Comparison of ENCODE assay signal across 8 mouse cellular contexts in genomic region chr11:80384461-80384860, GRCm38 (mm10). TPM values are rescaled to one million over a fixed set of nuclear protein-coding genes. Genes with fewer than 3 reads are reported as not detected.
A peak's percentile ranks its signal among the peaks of the same experiment; 100 is the strongest.
DNase-seq lines count a peak whose midpoint lies in the region; ATAC-seq and TF ChIP-seq lines count a peak whose summit lies in the region.

No protein-coding gene starts in this region.

- intact Hi-C loops in heart, postnatal 36 days (cut with DNase I) = loop anchor here (5.0 kb wide), 1 partner anchor 177 kb away; the partner anchor contains the start of gene Rhot1

- no peak for ATAC-seq in heart, embryonic 15.5 days (replicated peaks; ENCODE audit: insufficient number of reproducible peaks, insufficient read depth, low FRiP score, low read depth)
- no peak for ATAC-seq in liver, embryonic 16.5 days (ENCODE audit: low read depth)

- peaks cover 21% of the 10 kb centered on the region for H3K36me3 ChIP-seq in ES-E14 (ENCODE audit: control insufficient read depth, insufficient read depth, low read length, poor library complexity, severe bottlenecking)
- peaks cover 30% of the 10 kb centered on the region for H3K36me3 ChIP-seq in heart, embryonic 15.5 days
- peaks cover 21% of the 10 kb centered on the region for H3K36me3 ChIP-seq in liver, embryonic 16.5 days (ENCODE audit: control insufficient read depth, insufficient read depth)

- H3K9me3 ChIP-seq in ES-E14 (ENCODE audit: control insufficient read depth, insufficient read depth, low read depth, low read length) = no peaks in the 10 kb centered on the region
- no peaks in the 10 kb centered on the region for H3K9me3 ChIP-seq in heart, embryonic 15.5 days (replicated peaks)
- no peaks in the 10 kb centered on the region for H3K9me3 ChIP-seq in liver, embryonic 16.5 days (replicated peaks; ENCODE audit: control insufficient read depth, low read length)

- in situ Hi-C loops in ES-E14 (cut with MboI; ENCODE audit: low sequenced_read_pairs in 2 of 2, unreplicated experiment in 2 of 2) = no loop called here

- H3K4me3 ChIP-seq in ES-E14 (ENCODE audit: insufficient read depth in 1 of 2, low read depth in 1 of 2, low read length in 2 of 2, poor library complexity in 1 of 2, severe bottlenecking in 1 of 2) = peak overlapping the region; percentile 87 to 99
- peak overlapping the region; percentile 60 for H3K4me3 ChIP-seq in heart, embryonic 15.5 days
- H3K4me3 ChIP-seq in liver, embryonic 16.5 days (ENCODE audit: low read depth, low read length) = peak overlapping the region; percentile 75

- 0 out of 4 replicates have a peak, but pooled peaks cover 0 to 3% of the 10 kb centered on the region in 2 experiments for H3K4me1 ChIP-seq in ES-E14 (ENCODE audit: control insufficient read depth in 2 of 2, insufficient read depth in 2 of 2, low read length in 2 of 2, poor library complexity in 1 of 2)
- H3K4me1 ChIP-seq in heart, embryonic 15.5 days (replicated peaks) = peaks cover 28% of the 10 kb centered on the region
- peaks cover 22% of the 10 kb centered on the region for H3K4me1 ChIP-seq in liver, embryonic 16.5 days (ENCODE audit: control insufficient read depth, low read depth, low read length)

- H3K27me3 ChIP-seq in heart, embryonic 15.5 days = no peaks in the 10 kb centered on the region
- no peaks in the 10 kb centered on the region for H3K27me3 ChIP-seq in liver, embryonic 16.5 days (ENCODE audit: control insufficient read depth, insufficient read depth, low read depth, low read length)

- peak; percentile 87 for DNase-seq in heart, adult 11 months
- DNase-seq in heart, postnatal 36 days = no peak
- no peak for DNase-seq in ES-E14 (ENCODE audit: low read depth, low spot score)
- DNase-seq in layer of hippocampus, adult 8-10 months (ENCODE audit: low spot score in 2 of 2) = no peak
- no peak for DNase-seq in gastrocnemius, postnatal 25 days
- DNase-seq in cerebellum, adult 18-20 months = no peak

- H3K9ac ChIP-seq in ES-E14 (ENCODE audit: insufficient read depth, low read depth, low read length, poor library complexity, severe bottlenecking) = peak overlapping the region; percentile 71
- H3K9ac ChIP-seq in heart, embryonic 15.5 days = peak overlapping the region; percentile 55
- peak overlapping the region; percentile 77 for H3K9ac ChIP-seq in liver, embryonic 16.5 days (ENCODE audit: low read depth, low read length)

- no peak overlapping the region for H3K27ac ChIP-seq in ES-E14 (ENCODE audit: insufficient read depth, low read depth, low read length, poor library complexity, severe bottlenecking)
- H3K27ac ChIP-seq in heart, embryonic 15.5 days = no peak overlapping the region
- H3K27ac ChIP-seq in liver, embryonic 16.5 days (ENCODE audit: low read length) = peak overlapping the region; percentile 50

- peak overlapping the region; percentile 75 for H3K4me2 ChIP-seq in heart, embryonic 15.5 days
- H3K4me2 ChIP-seq in liver, embryonic 16.5 days (ENCODE audit: low read depth, low read length) = peak overlapping the region; percentile 79

TF ChIP-seq in ES-E14, 5 proteins besides CTCF, POLR2A, EP300 and RAD21:
- TF ChIP-seq HCFC1 (IDR thresholded peaks at IDR 0.05; ENCODE audit: borderline replicate concordance, insufficient read depth, low read length) (no peak), MAFK (IDR thresholded peaks at IDR 0.05; ENCODE audit: insufficient read depth, low read depth, low read length) (no peak), CHD2 (IDR thresholded peaks at IDR 0.05; ENCODE audit: low read depth, low read length) (no peak), ZNF384 (IDR thresholded peaks at IDR 0.05; ENCODE audit: low read depth, low read length) (no peak), ZC3H11A (IDR thresholded peaks at IDR 0.05; ENCODE audit: borderline replicate concordance, low read depth, low read length) (no peak)

RNA-seq across cellular contexts. Expression of gene Zfp207, which starts 1.4 kb away (rescaled TPM):
- total RNA-seq in heart, postnatal 36 days (2021) = 10 to 100 TPM; 64.0 to 74.5 TPM
- total RNA-seq in ES-E14 (2012; rRNA removed) = 177 and 201 TPM in 2 replicates
- polyA plus RNA-seq in heart, embryonic 15.5 days (2015; fragmentation: Nextera tagmentation; extraction: Ambion mirVana) = 127 and 139 TPM in 2 replicates
- 81.5 and 87.4 TPM in 2 replicates for polyA plus RNA-seq in liver, embryonic 16.5 days (2015; fragmentation: Nextera tagmentation; extraction: Ambion mirVana)
- 100 to 1,000 TPM; 119 to 202 (median 151) TPM for total RNA-seq in layer of hippocampus, adult 8-10 months (2022)
- 10 to 100 TPM; 48.3 to 54.5 TPM for total RNA-seq in gastrocnemius, postnatal 25 days (2021)

RNA-seq across cellular contexts. Expression of gene 5730455P16Rik, which starts 6.6 kb away (rescaled TPM):
- 10 to 100 TPM; 22.0 to 22.8 TPM for total RNA-seq in heart, postnatal 36 days (2021)
- 11.5 and 15.1 TPM in 2 replicates for total RNA-seq in ES-E14 (2012; rRNA removed)
- 15.7 and 17.4 TPM in 2 replicates for polyA plus RNA-seq in heart, embryonic 15.5 days (2015; fragmentation: Nextera tagmentation; extraction: Ambion mirVana)
- 4.1 and 5.1 TPM in 2 replicates for polyA plus RNA-seq in liver, embryonic 16.5 days (2015; fragmentation: Nextera tagmentation; extraction: Ambion mirVana)
- total RNA-seq in layer of hippocampus, adult 8-10 months (2022) = 10 to 100 TPM; 51.4 to 57.8 (median 53.7) TPM
- total RNA-seq in gastrocnemius, postnatal 25 days (2021) = 10 to 100 TPM; 28.9 to 30.8 TPM

RNA-seq across cellular contexts. Expression of gene Psmd11, which starts 44.0 kb away (rescaled TPM):
- 100 to 1,000 TPM; 114 to 128 TPM for total RNA-seq in heart, postnatal 36 days (2021)
- 71.4 and 106 TPM in 2 replicates for total RNA-seq in ES-E14 (2012; rRNA removed)
- polyA plus RNA-seq in heart, embryonic 15.5 days (2015; fragmentation: Nextera tagmentation; extraction: Ambion mirVana) = 177 and 193 TPM in 2 replicates
- polyA plus RNA-seq in liver, embryonic 16.5 days (2015; fragmentation: Nextera tagmentation; extraction: Ambion mirVana) = 141 and 153 TPM in 2 replicates
- total RNA-seq in layer of hippocampus, adult 8-10 months (2022) = 100 to 1,000 TPM; 105 to 116 (median 107) TPM
- total RNA-seq in gastrocnemius, postnatal 25 days (2021) = 100 to 1,000 TPM; 114 to 151 TPM
